Comparison of ENCODE assay signal across 8 mouse cellular contexts in genomic region chr6:37836951-37837565, GRCm38 (mm10). TPM values are rescaled to one million over a fixed set of nuclear protein-coding genes. Genes with fewer than 3 reads are reported as not detected.
DNase-seq lines count a peak whose midpoint lies in the region; TF ChIP-seq lines count a peak whose summit lies in the region.
"Not testable (repeated sequence)": the region's sequence is repeated elsewhere in the genome, so short reads cannot be mapped to it uniquely, and the experiment has no call there.

No protein-coding gene starts in this region.

- not testable (repeated sequence) for H3K36me3 ChIP-seq in ES-Bruce4 (ENCODE audit: control insufficient read depth, insufficient read depth, low read length, poor library complexity, severe bottlenecking); ES-E14 (ENCODE audit: control insufficient read depth, insufficient read depth, low read length, poor library complexity, severe bottlenecking); MEL (ENCODE audit: control insufficient read depth in 1 of 2, insufficient read depth in 2 of 2, low read length in 2 of 2)

- DNase-seq in 416B (ENCODE audit: low read depth) (peak; percentile 46), ES-CJ7 (ENCODE audit: low read depth, low spot score) (peak; percentile 51), R1 (ENCODE audit: low read depth, low spot score) (peak; percentile 86), ZHBTc4 (ENCODE audit: low read depth, low spot score) (peak; percentile 72)
- not testable (repeated sequence) for DNase-seq in ES-E14 (ENCODE audit: low read depth, low spot score); MEL (ENCODE audit: low read depth, low spot score)
- DNase-seq in heart, adult 11 months, result peak; percentile 52

- not testable (repeated sequence) for TF ChIP-seq POLR2A in ES-Bruce4 (IDR thresholded peaks at IDR 0.05; ENCODE audit: insufficient read depth, low read length); MEL (IDR thresholded peaks at IDR 0.05; ENCODE audit: control insufficient read depth in 1 of 2, insufficient read depth in 1 of 2, low read depth in 1 of 2, low read length in 2 of 2, poor library complexity in 1 of 2)

- TF ChIP-seq EP300 in ES-Bruce4 (IDR thresholded peaks at IDR 0.05; ENCODE audit: insufficient read depth, low read depth, low read length); MEL (IDR thresholded peaks at IDR 0.05; ENCODE audit: low read depth in 1 of 2, low read length in 2 of 2): not testable (repeated sequence)

- H3K9me3 ChIP-seq in ES-Bruce4 (replicated peaks; ENCODE audit: control insufficient read depth, insufficient read depth, low read length, poor library complexity, severe bottlenecking), result peaks cover 64% of the 10 kb centered on the region
- not testable (repeated sequence) for H3K9me3 ChIP-seq in ES-E14 (ENCODE audit: control insufficient read depth, insufficient read depth, low read depth, low read length); MEL (replicated peaks; ENCODE audit: insufficient read depth, low read length)

- not testable (repeated sequence) for TF ChIP-seq RAD21 in MEL (IDR thresholded peaks at IDR 0.05; ENCODE audit: low read depth, low read length)

- H3K4me1 ChIP-seq in ES-Bruce4 (ENCODE audit: control insufficient read depth, insufficient read depth, low read length); ES-E14 (ENCODE audit: control insufficient read depth in 2 of 2, insufficient read depth in 2 of 2, low read length in 2 of 2, poor library complexity in 1 of 2); MEL (ENCODE audit: control insufficient read depth in 1 of 2, insufficient read depth in 2 of 2, low read length in 2 of 2): not testable (repeated sequence)

- not testable (repeated sequence) for H3K9ac ChIP-seq in ES-Bruce4 (ENCODE audit: low read depth, poor library complexity, severe bottlenecking); ES-E14 (ENCODE audit: insufficient read depth, low read depth, low read length, poor library complexity, severe bottlenecking); MEL (ENCODE audit: control insufficient read depth, low read depth, low read length, poor library complexity, severe bottlenecking)

- H3K27me3 ChIP-seq in ES-Bruce4 (ENCODE audit: control insufficient read depth, insufficient read depth, low read length, poor library complexity, severe bottlenecking); MEL (ENCODE audit: control insufficient read depth in 1 of 2, insufficient read depth in 2 of 2, low read length in 2 of 2): not testable (repeated sequence)

- H3K79me2 ChIP-seq in MEL (ENCODE audit: control insufficient read depth, insufficient read depth, low read length, poor library complexity), result not testable (repeated sequence)

- in situ Hi-C loops in ES-E14 (cut with MboI; ENCODE audit: low sequenced_read_pairs in 2 of 2, unreplicated experiment in 2 of 2), result not testable (repeated sequence)

- peak overlapping the region; percentile 91 for H3K27ac ChIP-seq in ES-Bruce4 (ENCODE audit: insufficient read depth, low read length)
- H3K27ac ChIP-seq in ES-E14 (ENCODE audit: insufficient read depth, low read depth, low read length, poor library complexity, severe bottlenecking), result peak overlapping the region; percentile 71
- peak overlapping the region; percentile 56 for H3K27ac ChIP-seq in MEL (ENCODE audit: control insufficient read depth, low read depth, low read length)

- not testable (repeated sequence) for TF ChIP-seq CTCF in ES-Bruce4 (IDR thresholded peaks at IDR 0.05; ENCODE audit: low read depth, low read length); MEL (IDR thresholded peaks at IDR 0.05 in 2 of 3, conservative IDR thresholded peaks at IDR 0.05 in 1 of 3; ENCODE audit: control insufficient read depth in 1 of 3, insufficient read depth in 1 of 3, low read depth in 2 of 3, low read length in 3 of 3, poor library complexity in 1 of 3, severe bottlenecking in 1 of 3)

- not testable (repeated sequence) for H3K4me3 ChIP-seq in ES-Bruce4 (ENCODE audit: low read depth, low read length); ES-E14 (ENCODE audit: insufficient read depth in 1 of 2, low read depth in 1 of 2, low read length in 2 of 2, poor library complexity in 1 of 2, severe bottlenecking in 1 of 2); MEL (ENCODE audit: control insufficient read depth in 1 of 2, insufficient read depth in 1 of 2, low read depth in 2 of 2, low read length in 2 of 2)

TF ChIP-seq in ES-E14, 5 proteins besides CTCF, POLR2A, EP300 and RAD21:
- TF ChIP-seq MAFK (IDR thresholded peaks at IDR 0.05; ENCODE audit: insufficient read depth, low read depth, low read length), result peak; percentile 65; the same call in 1 of the 2 replicates

RNA-seq across cellular contexts. Expression of gene Trim24, which starts 33.6 kb away (rescaled TPM):
- polyA plus RNA-seq in ES-Bruce4 (2011; ENCODE audit: insufficient read depth, insufficient read length, low read depth, missing spikeins) (140 and 156 TPM in 2 replicates), MEL (2012; ENCODE audit: insufficient read depth in 1 of 2, insufficient read length in 2 of 2, low read depth in 1 of 2, low replicate concordance in 2 of 2, missing spikeins in 1 of 2) (10 to 100 TPM in 1 of 2 experiments, not detected in 1; 19.2 TPM)
- total RNA-seq in ES-E14 (2012; rRNA removed) (77.8 and 81.7 TPM in 2 replicates), MEL (2012; rRNA removed) (11.1 and 11.4 TPM in 2 replicates)
